Mouse (Mus musculus) hindbrain, embryonic 14.5 days (tissue): ENCODE results near the gene Adam12. TPM values are rescaled to one million over a fixed set of nuclear protein-coding genes. Genes with fewer than 3 reads are reported as not detected.

Experiments used
- ATAC-seq: fragments of 200-750 bp; cut with Nextera tagmentation; 2 replicates; pipeline ENCODE4 v1.8.0; 2017; ENCODE audit warnings: moderate number of reproducible peaks, mild to moderate bottlenecking, moderate TSS enrichment, moderate library complexity; ENCODE audit not compliant: low FRiP score
- DNase-seq: peaks from one replicate; pipeline ENCODE4 v3.0.0-alpha.2; 2015; ENCODE audit warnings: low spot score
- H3K27ac ChIP-seq: fragments of 300-500 bp; sonication (generic); 2 replicates; pipeline ENCODE4 v1.5.1; 2014; ENCODE audit warnings: mild to moderate bottlenecking, moderate library complexity
- H3K27me3 ChIP-seq: fragments of 300-500 bp; sonication (generic); 2 replicates; pipeline ENCODE4 v1.6.1; 2014; ENCODE audit warnings: mild to moderate bottlenecking, low read length, mixed read lengths; ENCODE audit not compliant: control insufficient read depth, insufficient read depth
- H3K36me3 ChIP-seq: fragments of 300-500 bp; sonication (generic); replicated peaks from 2 replicates; pipeline ENCODE4 v1.6.1; 2014; ENCODE audit not compliant: control insufficient read depth, insufficient read depth
- H3K4me1 ChIP-seq: fragments of 300-500 bp; sonication (generic); replicated peaks from 2 replicates; pipeline ENCODE4 v1.6.1; 2014; ENCODE audit warnings: antibody characterized with exemption, low read length, mixed read lengths; ENCODE audit not compliant: control insufficient read depth, insufficient read depth
- H3K4me2 ChIP-seq: fragments of 300-500 bp; sonication (generic); replicated peaks from 2 replicates; pipeline ENCODE4 v1.6.1; 2014; ENCODE audit warnings: mild to moderate bottlenecking, moderate library complexity
- H3K4me3 ChIP-seq: fragments of 300-500 bp; sonication (generic); replicated peaks from 2 replicates; pipeline ENCODE4 v1.5.1; 2014; ENCODE audit warnings: mild to moderate bottlenecking, low read length
- H3K9ac ChIP-seq: fragments of 300-500 bp; sonication (generic); 2 replicates; pipeline ENCODE4 v1.6.1; 2014
- H3K9me3 ChIP-seq: fragments of 300-500 bp; sonication (generic); 2 replicates; pipeline ENCODE4 v1.6.1; 2016; ENCODE audit warnings: low read length; ENCODE audit not compliant: control insufficient read depth
- WGBS: fragments of 180-500 bp; shearing (Covaris S2); extraction: QIAGEN DNeasy Blood & Tissue Kit; methylation state at CpG from one replicate; pipeline ENCODE4 v1.1.7; 2014; 5-methylcytosine and 5-hydroxymethylcytosine counted together
- polyA plus RNA-seq: library from polyadenylated mRNA; unstranded; fragments of >200 nt; fragmentation: Nextera tagmentation; extraction: Ambion mirVana; gene quantifications from 2 replicates; pipeline ENCODE4 v1.2.1, GENCODE M21; 2014

The Adam12 gene
- polyA plus RNA-seq, 1 experiment from 2014 or later, result 7.0 TPM

- Histone ChIP-seq H3K9ac (no peak overlapping the region), H3K27ac (no peak overlapping the region), H3K4me2 (no peak overlapping the region), H3K4me1 (0 out of 2 replicates have a peak, but pooled peaks cover 5% of the 10 kb centered on the region), H3K27me3 (no peaks in the 10 kb centered on the region), H3K4me3 (no peak overlapping the region), H3K36me3 (no peaks in the 10 kb centered on the region), H3K9me3 (no peaks in the 10 kb centered on the region)
- DNase-seq (no peak), ATAC-seq (no peak)
- 37% methylated on average over 5 of the region's 5 CpGs for WGBS
Measured at GRCm38 (mm10) chr7:134246624-134247023, 14.7 kb upstream of the Adam12 start.

- no peak for ATAC-seq
- Histone ChIP-seq H3K36me3 (no peaks in the 10 kb centered on the region), H3K4me3 (no peak overlapping the region), H3K9ac (no peak overlapping the region), H3K27me3 (no peaks in the 10 kb centered on the region), H3K9me3 (no peaks in the 10 kb centered on the region), H3K27ac (no peak overlapping the region), H3K4me2 (no peak overlapping the region), H3K4me1 (0 out of 2 replicates have a peak, but pooled peaks cover 5% of the 10 kb centered on the region)
- no peak for DNase-seq
- WGBS, result 76% methylated on average over 1 of the region's 1 CpGs
Measured at GRCm38 (mm10) chr7:134242773-134243172, 10.8 kb upstream of the Adam12 start.

GRCm38 (mm10) chr7:134241212-134241611, 9.3 kb upstream of the Adam12 start:
- H3K4me3 ChIP-seq, result no peak overlapping the region
- H3K36me3 ChIP-seq, result no peaks in the 10 kb centered on the region
- H3K27ac ChIP-seq, result no peak overlapping the region
- 80% methylated on average over 4 of the region's 4 CpGs for WGBS
- H3K9ac ChIP-seq, result no peak overlapping the region
- 0 out of 2 replicates have a peak, but pooled peaks cover 1% of the 10 kb centered on the region for H3K4me1 ChIP-seq
- no peak for DNase-seq
- no peaks in the 10 kb centered on the region for H3K9me3 ChIP-seq
- H3K4me2 ChIP-seq, result no peak overlapping the region
- no peak for ATAC-seq
- H3K27me3 ChIP-seq, result no peaks in the 10 kb centered on the region

GRCm38 (mm10) chr7:134240579-134240978, 8.6 kb upstream of the Adam12 start:
- no peaks in the 10 kb centered on the region for H3K27me3 ChIP-seq
- WGBS, result 88% methylated on average over 1 of the region's 1 CpGs
- H3K9ac ChIP-seq, result no peak overlapping the region
- H3K9me3 ChIP-seq, result no peaks in the 10 kb centered on the region
- no peak overlapping the region for H3K4me2 ChIP-seq
- H3K27ac ChIP-seq, result no peak overlapping the region
- no peaks in the 10 kb centered on the region for H3K36me3 ChIP-seq
- no peak for DNase-seq
- no peaks in the 10 kb centered on the region for H3K4me1 ChIP-seq
- ATAC-seq, result no peak
- H3K4me3 ChIP-seq, result no peak overlapping the region

GRCm38 (mm10) chr7:134238863-134239262, 6.9 kb upstream of the Adam12 start:
- 92% methylated on average over 3 of the region's 3 CpGs for WGBS
- Histone ChIP-seq H3K9me3 (no peaks in the 10 kb centered on the region), H3K4me1 (no peaks in the 10 kb centered on the region), H3K9ac (no peak overlapping the region), H3K36me3 (no peaks in the 10 kb centered on the region), H3K4me3 (no peak overlapping the region), H3K27me3 (no peaks in the 10 kb centered on the region), H3K4me2 (no peak overlapping the region), H3K27ac (no peak overlapping the region)
- ATAC-seq (no peak), DNase-seq (no peak)

- H3K27me3 ChIP-seq, result no peaks in the 10 kb centered on the region
- H3K36me3 ChIP-seq, result no peaks in the 10 kb centered on the region
- H3K9me3 ChIP-seq, result no peaks in the 10 kb centered on the region
- 79% methylated on average over 2 of the region's 2 CpGs for WGBS
- H3K4me1 ChIP-seq, result no peaks in the 10 kb centered on the region
- H3K4me2 ChIP-seq, result no peak overlapping the region
- H3K4me3 ChIP-seq, result no peak overlapping the region
- DNase-seq (no peak), ATAC-seq (no peak)
- H3K9ac ChIP-seq, result no peak overlapping the region
- H3K27ac ChIP-seq, result no peak overlapping the region
Measured at GRCm38 (mm10) chr7:134237356-134237755, 5.4 kb upstream of the Adam12 start.

GRCm38 (mm10) chr7:134236727-134237126, 4.8 kb upstream of the Adam12 start:
- Histone ChIP-seq H3K27me3 (no peaks in the 10 kb centered on the region), H3K36me3 (no peaks in the 10 kb centered on the region), H3K4me3 (no peak overlapping the region), H3K9me3 (no peaks in the 10 kb centered on the region), H3K4me2 (no peak overlapping the region), H3K4me1 (no peaks in the 10 kb centered on the region), H3K27ac (no peak overlapping the region), H3K9ac (no peak overlapping the region)
- no peak for ATAC-seq
- DNase-seq, result no peak

- Histone ChIP-seq H3K4me1 (no peaks in the 10 kb centered on the region), H3K4me3 (no peak overlapping the region), H3K36me3 (no peaks in the 10 kb centered on the region), H3K4me2 (no peak overlapping the region), H3K9me3 (no peaks in the 10 kb centered on the region), H3K9ac (no peak overlapping the region), H3K27me3 (no peaks in the 10 kb centered on the region), H3K27ac (no peak overlapping the region)
- no peak for DNase-seq
- 82% methylated on average over 2 of the region's 2 CpGs for WGBS
- ATAC-seq, result no peak
Measured at GRCm38 (mm10) chr7:134235552-134235951, 3.6 kb upstream of the Adam12 start.

- no peaks in the 10 kb centered on the region for H3K9me3 ChIP-seq
- no peak overlapping the region for H3K9ac ChIP-seq
- no peaks in the 10 kb centered on the region for H3K36me3 ChIP-seq
- H3K27me3 ChIP-seq, result no peaks in the 10 kb centered on the region
- H3K4me1 ChIP-seq, result peaks cover 12% of the 10 kb centered on the region; the same call in 1 of the 2 replicates
- ATAC-seq, result no peak
- 89% methylated on average over 3 of the region's 3 CpGs for WGBS
- H3K4me3 ChIP-seq, result no peak overlapping the region
- H3K27ac ChIP-seq, result no peak overlapping the region
- no peak overlapping the region for H3K4me2 ChIP-seq
- DNase-seq, result no peak
Measured at GRCm38 (mm10) chr7:134230708-134231107, 1.2 kb downstream of the Adam12 start.

GRCm38 (mm10) chr7:134229899-134230298, 2.0 kb downstream of the Adam12 start:
- ATAC-seq (no peak), DNase-seq (no peak)
- no peak overlapping the region for H3K27ac ChIP-seq
- no peaks in the 10 kb centered on the region for H3K27me3 ChIP-seq
- peaks cover 17% of the 10 kb centered on the region; the same call in 1 of the 2 replicates for H3K4me1 ChIP-seq
- 97% methylated on average over 2 of the region's 2 CpGs for WGBS
- no peak overlapping the region for H3K4me2 ChIP-seq
- no peak overlapping the region for H3K4me3 ChIP-seq
- no peaks in the 10 kb centered on the region for H3K9me3 ChIP-seq
- no peaks in the 10 kb centered on the region for H3K36me3 ChIP-seq
- H3K9ac ChIP-seq, result no peak overlapping the region
